Mouse (Mus musculus): ENCODE results near the gene Olfr119.
"Not testable (repeated sequence)": the region's sequence is repeated elsewhere in the genome, so short reads cannot be mapped to it uniquely, and the experiment has no call there.

Gene Olfr119

DNA sequence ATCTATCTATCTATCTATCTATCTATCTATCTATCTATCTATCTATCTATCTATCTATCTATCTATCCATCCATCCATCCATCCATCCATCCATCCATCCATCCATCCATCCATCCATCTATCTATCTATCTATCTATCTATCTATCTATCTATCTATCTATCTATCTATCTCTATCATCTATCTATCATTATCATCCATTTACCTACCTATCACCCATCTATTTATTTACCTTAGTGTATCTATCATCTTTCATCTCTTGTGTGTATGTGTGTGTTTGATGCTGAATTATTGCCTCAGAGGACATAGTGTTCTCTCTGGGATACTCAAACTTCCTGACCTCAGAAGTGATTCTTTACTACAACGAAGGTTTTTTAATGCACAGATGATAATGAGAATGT, at the start of gene Olfr119:
Olfr119 (plus strand) TSS at position 301 of the 400 bp plus-strand sequence.
- not testable (repeated sequence) for DNase-seq (ENCODE audit: low spot score in 2 of 2)

DNA sequence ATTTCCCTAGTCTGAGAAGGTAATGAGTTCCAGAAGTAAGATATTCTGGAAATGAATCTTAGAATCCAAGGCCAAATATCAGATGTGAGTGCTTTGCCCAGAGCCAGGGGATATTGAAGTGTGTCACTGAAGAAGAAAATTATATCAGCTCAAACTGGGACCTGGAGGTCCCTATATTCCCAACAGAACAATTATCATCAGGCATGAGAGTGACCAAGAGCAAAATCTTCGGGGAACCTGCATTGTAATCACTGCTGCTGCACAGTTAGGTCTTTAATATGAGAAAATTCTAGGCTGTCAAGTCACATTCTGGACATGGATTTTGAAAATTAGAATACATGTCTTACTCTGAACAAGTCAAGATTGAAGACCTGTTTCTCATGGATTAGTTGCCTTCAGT, 32.7 kb upstream of the Olfr119 start, which contains the start of gene Olfr117:
Olfr117 (minus strand) TSS at position 101 of the 400 bp plus-strand sequence.
- DNase-seq (ENCODE audit: low spot score in 2 of 2): no peak

GRCm38 (mm10) chr17:37666688-37667087, 29.7 kb upstream of the Olfr119 start, which contains the start of gene Olfr118:
Olfr118 (plus strand) TSS chr17:37666988.
- no peak for DNase-seq (ENCODE audit: low spot score in 2 of 2)

DNA sequence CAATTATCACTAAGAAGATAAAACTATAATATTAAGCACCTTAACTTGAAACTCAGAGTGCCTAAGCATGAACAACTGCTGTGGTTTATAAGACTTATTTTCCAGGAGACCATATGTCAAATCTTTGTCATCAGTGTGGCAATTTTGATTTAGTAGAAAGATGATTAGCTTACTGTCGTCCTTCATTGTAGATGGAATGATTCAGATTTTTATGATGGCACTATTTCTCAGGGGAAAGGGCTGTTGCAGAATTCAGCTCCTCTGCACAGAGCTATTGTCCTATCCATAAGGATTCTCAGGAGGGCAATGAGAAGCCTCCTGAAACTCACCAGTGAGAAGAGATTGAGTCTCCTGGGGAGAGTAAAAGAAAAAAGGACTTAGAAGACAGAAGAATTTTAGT, 25.1 kb downstream of the Olfr119 start, which contains the start of gene Olfr120:
Olfr120 (plus strand) TSS at position 301 of the 400 bp plus-strand sequence.
- no peak for DNase-seq (ENCODE audit: low spot score in 2 of 2)

DNA sequence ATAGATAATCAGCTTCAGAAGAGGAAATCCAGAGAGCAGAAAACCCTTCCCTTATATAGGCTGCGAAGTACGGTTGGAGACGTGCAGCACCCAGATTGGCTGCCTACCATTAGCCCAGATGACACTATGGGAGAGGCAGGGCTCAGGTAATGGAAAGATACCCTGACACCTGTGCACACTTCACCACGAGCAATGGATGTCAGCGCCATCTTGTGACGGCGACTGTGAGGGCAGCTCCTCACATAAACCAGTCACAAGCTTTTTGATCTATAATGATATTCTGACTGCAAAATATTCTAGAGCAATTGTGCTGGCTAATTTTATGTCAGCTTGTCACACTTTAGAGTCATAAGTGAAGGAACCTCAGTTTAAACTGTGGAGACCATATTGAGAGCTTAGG, 41.7 kb downstream of the Olfr119 start:
- DNase-seq (ENCODE audit: low spot score in 2 of 2): no peak
